Mouse (Mus musculus): ENCODE measurements around the gene Dmc1.
A peak's percentile ranks its signal among the peaks of the same experiment; 100 is the strongest.

Gene Dmc1

GRCm38 (mm10) chr15:79604990-79605665 is at the start of gene Dmc1:
Dmc1 (minus strand) TSS chr15:79605109.
- no peak for DNase-seq (ENCODE audit: low spot score in 2 of 2)

- DNase-seq (ENCODE audit: low spot score in 2 of 2), result no peak
Observed at GRCm38 (mm10) chr15:79651481-79651880, 46.6 kb upstream of the Dmc1 start.

- peak in 1 of 2 experiments; percentile 29 for DNase-seq (ENCODE audit: low spot score in 2 of 2)
Observed at GRCm38 (mm10) chr15:79650569-79650968, 45.7 kb upstream of the Dmc1 start.

- DNase-seq (ENCODE audit: low spot score in 2 of 2), result peak in 1 of 2 experiments; percentile 51
Observed at GRCm38 (mm10) chr15:79648130-79648529, 43.2 kb upstream of the Dmc1 start.

- DNase-seq (ENCODE audit: low spot score in 2 of 2), result no peak
Observed at GRCm38 (mm10) chr15:79645483-79645882, 40.6 kb upstream of the Dmc1 start.

- peak in 1 of 2 experiments; percentile 41 for DNase-seq (ENCODE audit: low spot score in 2 of 2)
Observed at GRCm38 (mm10) chr15:79641135-79641817, 36.4 kb upstream of the Dmc1 start.

- DNase-seq (ENCODE audit: low spot score in 2 of 2), result no peak
Observed at GRCm38 (mm10) chr15:79630471-79630870, 25.6 kb upstream of the Dmc1 start.

- no peak for DNase-seq (ENCODE audit: low spot score in 2 of 2)
Observed at GRCm38 (mm10) chr15:79619770-79620414, 15.0 kb upstream of the Dmc1 start.

- DNase-seq (ENCODE audit: low spot score in 2 of 2), result no peak
Observed at GRCm38 (mm10) chr15:79618456-79618855, 13.5 kb upstream of the Dmc1 start.

- no peak for DNase-seq (ENCODE audit: low spot score in 2 of 2)
Observed at GRCm38 (mm10) chr15:79617135-79617534, 12.2 kb upstream of the Dmc1 start.

- DNase-seq (ENCODE audit: low spot score in 2 of 2), result no peak
Observed at GRCm38 (mm10) chr15:79616729-79617128, 11.8 kb upstream of the Dmc1 start.

- no peak for DNase-seq (ENCODE audit: low spot score in 2 of 2)
Observed at GRCm38 (mm10) chr15:79615501-79615900, 10.6 kb upstream of the Dmc1 start.

- no peak for DNase-seq (ENCODE audit: low spot score in 2 of 2)
Observed at GRCm38 (mm10) chr15:79609226-79609625, 4.3 kb upstream of the Dmc1 start.

GRCm38 (mm10) chr15:79608214-79608613 is 3.3 kb upstream of the Dmc1 start:
- DNase-seq (ENCODE audit: low spot score in 2 of 2), result peak in 1 of 2 experiments; percentile 31

GRCm38 (mm10) chr15:79607757-79608156 is 2.8 kb upstream of the Dmc1 start:
- peak in 1 of 2 experiments; percentile 52 for DNase-seq (ENCODE audit: low spot score in 2 of 2)

- peak in 1 of 2 experiments; percentile 23 for DNase-seq (ENCODE audit: low spot score in 2 of 2)
Observed at GRCm38 (mm10) chr15:79606161-79606560, 1.3 kb upstream of the Dmc1 start.

GRCm38 (mm10) chr15:79600176-79600575 is 4.7 kb downstream of the Dmc1 start:
- DNase-seq (ENCODE audit: low spot score in 2 of 2), result peak; percentile 36 to 77

- DNase-seq (ENCODE audit: low spot score in 2 of 2), result no peak
Observed at GRCm38 (mm10) chr15:79598715-79599114, 6.2 kb downstream of the Dmc1 start.

- no peak for DNase-seq (ENCODE audit: low spot score in 2 of 2)
Observed at GRCm38 (mm10) chr15:79581581-79581980, 23.3 kb downstream of the Dmc1 start.

GRCm38 (mm10) chr15:79577671-79578426 is 27.1 kb downstream of the Dmc1 start:
- DNase-seq (ENCODE audit: low spot score in 2 of 2), result peak; percentile 29 to 52

- DNase-seq (ENCODE audit: low spot score in 2 of 2), result no peak
Observed at GRCm38 (mm10) chr15:79576947-79577346, 28.0 kb downstream of the Dmc1 start.
